Mouse (Mus musculus): ENCODE data around the gene Zfp53. TPM values are rescaled to one million over a fixed set of nuclear protein-coding genes. Genes with fewer than 3 reads are reported as not detected.
"Not testable (repeated sequence)": the region's sequence is repeated elsewhere in the genome, so short reads cannot be mapped to it uniquely, and the experiment has no call there.

Gene Zfp53
- polyA plus RNA-seq (2016; fragmentation: Nextera tagmentation; extraction: Ambion mirVana) = 9.6 TPM in 2 replicates

- Histone ChIP-seq H3K27me3 (no peaks in the 10 kb centered on the region), H3K4me3 (replicated peaks) (peak within 1 kb of the TSS; percentile 73), H3K9ac (replicated peaks) (peak within 1 kb of the TSS; percentile 69), H3K4me2 (peak within 1 kb of the TSS; percentile 64), H3K9me3 (no peaks in the 10 kb centered on the region), H3K36me3 (peaks cover 6% of the 10 kb centered on the region; the same call in 1 of the 2 replicates), H3K27ac (peak within 1 kb of the TSS; percentile 83), H3K4me1 (replicated peaks) (0 out of 2 replicates have a peak, but pooled peaks cover 3% of the 10 kb centered on the region)
- WGBS = 1% methylated on average over 34 of the region's 34 CpGs
- peak; percentile 100 for ATAC-seq (ENCODE audit: insufficient number of reproducible peaks, insufficient read depth, low FRiP score, low TSS enrichment, low read depth)
These were observed at the start of gene Zfp53 for GRCm38 (mm10) chr17:21488760-21489499. TSS of gene Zfp53 (plus strand) at chr17:21488998.

DNA sequence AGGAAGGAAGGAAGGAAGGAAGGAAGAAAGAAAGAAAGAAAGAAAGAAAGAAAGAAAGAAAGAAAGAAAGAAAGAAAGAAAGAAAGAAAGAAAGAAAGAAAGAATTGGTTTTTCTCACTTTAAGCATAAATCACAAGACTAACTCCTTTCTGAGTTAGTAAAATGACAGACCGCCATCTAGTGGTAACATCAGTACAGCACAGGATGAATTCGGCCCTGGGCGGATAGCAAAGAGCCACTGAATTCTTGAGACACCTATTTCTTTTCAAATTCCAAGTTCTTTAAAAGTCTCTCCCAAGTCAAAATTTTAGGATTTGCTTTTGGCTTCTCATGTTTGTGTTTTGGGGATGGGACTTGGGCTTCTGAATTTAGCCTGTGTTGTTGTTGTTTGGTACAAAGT is 39.1 kb upstream of the Zfp53 start:
- Histone ChIP-seq H3K4me1 (replicated peaks) (peaks cover 6% of the 10 kb centered on the region; the same call in 1 of the 2 replicates), H3K27ac (peak overlapping the region; percentile 88), H3K4me3 (replicated peaks) (peak overlapping the region; percentile 54), H3K9ac (replicated peaks) (peak overlapping the region; percentile 48; the same call in 1 of the 2 replicates), H3K36me3 (peaks cover 9% of the 10 kb centered on the region), H3K9me3 (no peaks in the 10 kb centered on the region), H3K27me3 (0 out of 2 replicates have a peak, but pooled peaks cover 2% of the 10 kb centered on the region), H3K4me2 (peak overlapping the region; percentile 61)
- no peak; the same call in 1 of the 2 replicates for ATAC-seq (ENCODE audit: insufficient number of reproducible peaks, insufficient read depth, low FRiP score, low TSS enrichment, low read depth)
- WGBS = 0% methylated on average over 3 of the region's 3 CpGs

DNA sequence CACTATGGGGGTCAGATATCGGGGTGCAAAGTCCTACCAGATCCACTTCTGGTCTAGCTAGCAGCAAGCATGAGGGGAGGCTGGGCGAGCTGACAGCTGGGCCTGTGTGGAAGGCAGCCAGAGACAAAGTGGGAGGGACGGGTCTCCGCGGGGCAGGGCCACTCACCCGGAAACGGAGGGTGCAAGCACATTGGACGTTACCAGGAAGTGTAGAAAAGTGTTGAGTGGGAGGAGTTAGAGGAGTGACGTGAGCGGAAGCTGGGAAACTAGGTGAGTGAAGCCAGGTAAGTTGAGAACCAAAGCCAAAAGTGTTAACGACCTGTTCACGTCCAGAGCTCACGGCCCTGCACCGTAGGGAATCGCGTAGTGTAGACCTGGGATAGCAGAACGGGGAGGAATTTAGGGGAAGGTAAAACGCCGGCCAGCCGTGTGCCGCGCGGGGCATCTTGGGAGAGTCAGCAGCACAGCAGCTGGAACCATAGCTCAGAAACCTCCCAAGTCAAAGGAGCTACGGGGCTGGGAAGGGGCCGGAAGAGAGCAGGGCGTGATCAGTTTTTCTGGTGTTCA is 38.6 kb upstream of the Zfp53 start, which contains the start of gene Zfp51:
Zfp51 (plus strand) TSS at position 237 of the 567 bp plus-strand sequence.
- Histone ChIP-seq H3K4me2 (peak within 1 kb of the TSS; percentile 61), H3K36me3 (peaks cover 9% of the 10 kb centered on the region), H3K27ac (peak within 1 kb of the TSS; percentile 88), H3K4me3 (replicated peaks) (peak within 1 kb of the TSS; percentile 54), H3K27me3 (0 out of 2 replicates have a peak, but pooled peaks cover 2% of the 10 kb centered on the region), H3K9me3 (no peaks in the 10 kb centered on the region), H3K9ac (replicated peaks) (peak within 1 kb of the TSS; percentile 48), H3K4me1 (replicated peaks) (peaks cover 6% of the 10 kb centered on the region; the same call in 1 of the 2 replicates)
- WGBS = under 1% methylated on average over 26 of the region's 26 CpGs
- peak; percentile 100 for ATAC-seq (ENCODE audit: insufficient number of reproducible peaks, insufficient read depth, low FRiP score, low TSS enrichment, low read depth)

- Histone ChIP-seq H3K4me1 (replicated peaks) (no peaks in the 10 kb centered on the region), H3K4me3 (replicated peaks) (no peak overlapping the region), H3K4me2 (no peak overlapping the region), H3K27me3 (no peaks in the 10 kb centered on the region), H3K36me3 (peaks cover 55% of the 10 kb centered on the region), H3K27ac (no peak overlapping the region), H3K9ac (replicated peaks) (no peak overlapping the region), H3K9me3 (no peaks in the 10 kb centered on the region)
- no peak for ATAC-seq (ENCODE audit: insufficient number of reproducible peaks, insufficient read depth, low FRiP score, low TSS enrichment, low read depth)
- 94% methylated on average over 5 of the region's 5 CpGs for WGBS
These were observed 25.2 kb upstream of the Zfp53 start for GRCm38 (mm10) chr17:21463550-21463949.

DNA sequence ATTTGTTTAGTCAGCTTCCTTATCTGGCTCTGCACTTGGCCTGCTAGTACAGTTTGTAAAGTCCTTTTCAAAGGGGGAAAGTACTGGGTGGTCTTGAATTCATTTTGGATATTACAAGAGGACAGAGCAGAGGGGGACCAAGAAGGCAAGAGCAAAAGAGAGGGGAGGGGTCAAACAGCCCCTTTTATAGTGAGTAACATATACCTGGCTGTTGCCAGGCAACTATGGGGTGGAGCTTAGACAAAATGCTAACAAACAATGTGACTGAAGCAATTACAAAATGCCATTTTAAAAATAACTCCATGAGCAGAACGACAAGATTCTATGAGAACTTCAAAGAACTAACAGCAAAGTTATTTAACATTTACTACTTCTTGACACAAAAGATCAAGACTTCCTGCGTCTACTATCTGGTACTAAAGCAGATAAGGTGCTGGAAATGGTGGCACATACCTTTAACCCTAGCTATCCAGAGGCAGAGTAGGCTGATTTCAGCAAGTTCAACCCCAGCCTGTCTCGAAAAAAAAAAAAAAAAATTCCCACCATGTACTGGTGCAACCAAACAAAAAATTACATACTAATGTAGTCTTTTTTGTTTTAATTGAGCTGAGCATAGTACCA is 16.7 kb upstream of the Zfp53 start:
- no peaks in the 10 kb centered on the region for H3K27me3 ChIP-seq
- WGBS = 65% methylated on average over 3 of the region's 3 CpGs
- no peak overlapping the region for H3K9ac ChIP-seq (replicated peaks)
- no peak overlapping the region for H3K27ac ChIP-seq
- H3K36me3 ChIP-seq = no peaks in the 10 kb centered on the region
- H3K4me2 ChIP-seq = no peak overlapping the region
- H3K9me3 ChIP-seq = no peaks in the 10 kb centered on the region
- H3K4me1 ChIP-seq (replicated peaks) = peaks cover 12% of the 10 kb centered on the region
- ATAC-seq (ENCODE audit: insufficient number of reproducible peaks, insufficient read depth, low FRiP score, low TSS enrichment, low read depth) = no peak
- no peak overlapping the region for H3K4me3 ChIP-seq (replicated peaks)

- 0 out of 2 replicates have a peak, but pooled peaks have one; percentile 15 for ATAC-seq (ENCODE audit: insufficient number of reproducible peaks, insufficient read depth, low FRiP score, low TSS enrichment, low read depth)
- H3K4me3 ChIP-seq (replicated peaks) = no peak overlapping the region
- peaks cover 12% of the 10 kb centered on the region for H3K4me1 ChIP-seq (replicated peaks)
- no peaks in the 10 kb centered on the region for H3K36me3 ChIP-seq
- no peaks in the 10 kb centered on the region for H3K27me3 ChIP-seq
- WGBS = 54% methylated on average over 2 of the region's 2 CpGs
- no peaks in the 10 kb centered on the region for H3K9me3 ChIP-seq
- H3K9ac ChIP-seq (replicated peaks) = no peak overlapping the region
- no peak overlapping the region for H3K27ac ChIP-seq
- no peak overlapping the region for H3K4me2 ChIP-seq
These were observed 16.0 kb upstream of the Zfp53 start for GRCm38 (mm10) chr17:21472653-21473307.

- 18% methylated on average over 14 of the region's 14 CpGs for WGBS
- Histone ChIP-seq H3K4me3 (replicated peaks) (no peak overlapping the region), H3K9ac (replicated peaks) (no peak overlapping the region), H3K9me3 (no peaks in the 10 kb centered on the region), H3K36me3 (no peaks in the 10 kb centered on the region), H3K4me2 (peak overlapping the region; percentile 25; the same call in 1 of the 2 replicates), H3K27ac (peak overlapping the region; percentile 73), H3K27me3 (no peaks in the 10 kb centered on the region), H3K4me1 (replicated peaks) (peaks cover 12% of the 10 kb centered on the region)
- peak; percentile 92 for ATAC-seq (ENCODE audit: insufficient number of reproducible peaks, insufficient read depth, low FRiP score, low TSS enrichment, low read depth)
These were observed 15.2 kb upstream of the Zfp53 start for GRCm38 (mm10) chr17:21473362-21474190.

GRCm38 (mm10) chr17:21474729-21475128 is 14.1 kb upstream of the Zfp53 start:
- 9% methylated on average over 10 of the region's 10 CpGs for WGBS
- peaks cover 12% of the 10 kb centered on the region for H3K4me1 ChIP-seq (replicated peaks)
- not testable (repeated sequence) for H3K4me3 ChIP-seq (replicated peaks); H3K36me3 ChIP-seq; H3K9ac ChIP-seq (replicated peaks); H3K27me3 ChIP-seq; H3K27ac ChIP-seq; H3K9me3 ChIP-seq; ATAC-seq (ENCODE audit: insufficient number of reproducible peaks, insufficient read depth, low FRiP score, low TSS enrichment, low read depth)
- peak overlapping the region; percentile 27; the same call in 1 of the 2 replicates for H3K4me2 ChIP-seq

- H3K4me1 ChIP-seq (replicated peaks) = peaks cover 12% of the 10 kb centered on the region
- H3K4me2 ChIP-seq; H3K27ac ChIP-seq; H3K9me3 ChIP-seq; H3K36me3 ChIP-seq; H3K27me3 ChIP-seq; H3K9ac ChIP-seq (replicated peaks); ATAC-seq (ENCODE audit: insufficient number of reproducible peaks, insufficient read depth, low FRiP score, low TSS enrichment, low read depth); H3K4me3 ChIP-seq (replicated peaks): not testable (repeated sequence)
- 89% methylated on average over 1 of the region's 1 CpGs for WGBS
These were observed 13.5 kb upstream of the Zfp53 start for GRCm38 (mm10) chr17:21475290-21475689.

DNA sequence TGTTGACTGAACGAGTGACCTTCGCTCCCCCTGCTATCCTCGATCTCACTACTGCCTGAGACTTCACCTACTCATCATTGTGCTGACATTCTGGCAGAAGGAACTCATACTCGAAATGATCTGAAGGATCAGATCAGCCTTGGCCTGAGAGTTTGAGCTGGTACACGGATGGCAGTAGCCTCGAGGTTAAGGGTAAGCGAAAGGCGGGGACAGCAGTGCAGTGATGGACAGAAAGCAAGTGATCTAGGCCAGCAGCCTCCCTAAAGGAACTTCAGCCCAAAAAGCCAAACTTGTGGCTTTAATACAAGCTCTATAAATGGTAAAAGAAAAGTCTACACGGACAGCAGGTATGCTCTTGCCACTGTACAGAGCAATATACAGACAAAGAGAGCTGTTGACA is 12.4 kb upstream of the Zfp53 start:
- ATAC-seq (ENCODE audit: insufficient number of reproducible peaks, insufficient read depth, low FRiP score, low TSS enrichment, low read depth); H3K9ac ChIP-seq (replicated peaks); H3K4me2 ChIP-seq; H3K4me3 ChIP-seq (replicated peaks); H3K27me3 ChIP-seq; H3K36me3 ChIP-seq; H3K9me3 ChIP-seq; H3K27ac ChIP-seq: not testable (repeated sequence)
- peaks cover 12% of the 10 kb centered on the region for H3K4me1 ChIP-seq (replicated peaks)
- 79% methylated on average over 4 of the region's 9 CpGs for WGBS

Measured in limb, embryonic 12.5 days (tissue).